Mouse (Mus musculus): Measurements from ENCODE around the gene Sval3. TPM values are rescaled to one million over a fixed set of nuclear protein-coding genes. Genes with fewer than 3 reads are reported as not detected.

Sval3 gene
- not detected in 2 replicates for total RNA-seq (2012; rRNA removed)
- polyA plus RNA-seq (2012; ENCODE audit: insufficient read depth in 1 of 2, insufficient read length in 2 of 2, low read depth in 1 of 2, low replicate concordance in 2 of 2, missing spikeins in 1 of 2), result not detected

DNA sequence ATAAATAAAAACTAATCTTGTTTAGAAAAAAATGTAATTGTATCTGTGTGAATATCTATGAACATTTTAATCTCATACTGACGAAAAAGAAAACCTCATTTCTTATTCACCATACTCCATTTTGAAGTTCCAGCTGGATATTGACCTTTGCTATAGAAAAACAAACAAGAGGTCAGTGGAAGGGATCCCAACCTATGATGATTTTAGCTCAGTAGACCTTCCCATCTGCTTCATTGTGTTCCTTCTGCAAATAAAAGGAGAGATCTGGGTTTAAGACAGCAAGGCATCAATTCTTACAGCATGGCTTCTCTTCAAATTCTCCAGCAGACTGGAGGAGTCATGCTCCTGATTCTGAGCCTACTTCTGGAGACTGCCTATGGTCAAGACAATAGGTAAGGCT is at the start of gene Sval3:
Gene Sval3, plus strand, starts transcription at position 301 of the 400 bp plus-strand sequence.
- Histone ChIP-seq H3K27ac (ENCODE audit: control insufficient read depth, low read depth, low read length) (no peak within 1 kb of the TSS), H3K4me3 (ENCODE audit: control insufficient read depth in 1 of 2, insufficient read depth in 1 of 2, low read depth in 2 of 2, low read length in 2 of 2) (no peak within 1 kb of the TSS), H3K36me3 (ENCODE audit: control insufficient read depth in 1 of 2, insufficient read depth in 2 of 2, low read length in 2 of 2) (no peaks in the 10 kb centered on the region), H3K9ac (ENCODE audit: control insufficient read depth, low read depth, low read length, poor library complexity, severe bottlenecking) (no peak within 1 kb of the TSS), H3K9me3 (replicated peaks; ENCODE audit: insufficient read depth, low read length) (no peaks in the 10 kb centered on the region), H3K27me3 (ENCODE audit: control insufficient read depth in 1 of 2, insufficient read depth in 2 of 2, low read length in 2 of 2) (no peaks in the 10 kb centered on the region), H3K79me2 (ENCODE audit: control insufficient read depth, insufficient read depth, low read length, poor library complexity) (no peaks in the 10 kb centered on the region), H3K4me1 (ENCODE audit: control insufficient read depth in 1 of 2, insufficient read depth in 2 of 2, low read length in 2 of 2) (no peaks in the 10 kb centered on the region)
- no peak for DNase-seq (ENCODE audit: low read depth, low spot score)
- no peak for TF ChIP-seq GABPA (IDR thresholded peaks at IDR 0.05; ENCODE audit: low read depth, low read length)
- no peak for TF ChIP-seq MAZ (IDR thresholded peaks at IDR 0.05; ENCODE audit: low read depth, low read length)
- no peak for TF ChIP-seq CTCF (IDR thresholded peaks at IDR 0.05 in 2 of 3, conservative IDR thresholded peaks at IDR 0.05 in 1 of 3; ENCODE audit: control insufficient read depth in 1 of 3, insufficient read depth in 1 of 3, low read depth in 2 of 3, low read length in 3 of 3, poor library complexity in 1 of 3, severe bottlenecking in 1 of 3)
- TF ChIP-seq MAFK (IDR thresholded peaks at IDR 0.05; ENCODE audit: borderline replicate concordance, low read depth, low read length), result no peak
- TF ChIP-seq SIN3A (IDR thresholded peaks at IDR 0.05; ENCODE audit: low read length), result no peak
- TF ChIP-seq UBTF (IDR thresholded peaks at IDR 0.05; ENCODE audit: borderline replicate concordance, insufficient read depth, low read depth, low read length), result no peak

DNA sequence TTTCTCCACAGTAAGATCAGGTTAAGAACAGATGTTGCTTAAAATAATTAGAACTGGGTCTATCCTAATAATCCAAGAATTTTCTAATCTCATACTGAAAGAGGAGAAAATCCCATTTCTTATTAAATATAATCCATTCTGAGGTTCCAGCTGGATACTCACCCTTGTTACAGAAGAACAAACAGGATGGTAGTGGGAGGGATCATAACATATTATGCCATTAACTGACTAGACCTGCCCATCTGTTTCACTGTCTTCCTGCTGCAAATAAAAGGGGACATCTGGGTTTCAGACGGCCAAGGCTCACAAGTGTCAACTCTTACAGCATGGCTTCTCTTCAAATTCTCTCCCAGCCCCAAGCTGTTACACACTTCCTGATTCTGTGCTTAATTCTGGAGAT is 16.6 kb upstream of the Sval3 start, which contains the start of gene Sval1:
Gene Sval1, plus strand, starts transcription at position 301 of the 400 bp plus-strand sequence.
- no peaks in the 10 kb centered on the region for H3K79me2 ChIP-seq (ENCODE audit: control insufficient read depth, insufficient read depth, low read length, poor library complexity)
- no peak within 1 kb of the TSS for H3K9ac ChIP-seq (ENCODE audit: control insufficient read depth, low read depth, low read length, poor library complexity, severe bottlenecking)
- H3K9me3 ChIP-seq (replicated peaks; ENCODE audit: insufficient read depth, low read length), result no peaks in the 10 kb centered on the region
- H3K4me3 ChIP-seq (ENCODE audit: control insufficient read depth in 1 of 2, insufficient read depth in 1 of 2, low read depth in 2 of 2, low read length in 2 of 2), result no peak within 1 kb of the TSS
- no peaks in the 10 kb centered on the region for H3K36me3 ChIP-seq (ENCODE audit: control insufficient read depth in 1 of 2, insufficient read depth in 2 of 2, low read length in 2 of 2)
- TF ChIP-seq TBP (IDR thresholded peaks at IDR 0.05; ENCODE audit: low read depth, low read length), result no peak
- TF ChIP-seq ZMIZ1 (IDR thresholded peaks at IDR 0.05; ENCODE audit: low read depth, low read length), result no peak
- no peak for TF ChIP-seq POLR2AphosphoS5 (IDR thresholded peaks at IDR 0.05; ENCODE audit: borderline replicate concordance, low read depth, low read length)
- no peak for TF ChIP-seq ZC3H11A (IDR thresholded peaks at IDR 0.05; ENCODE audit: low read depth, low read length)
- TF ChIP-seq POLR2A (IDR thresholded peaks at IDR 0.05; ENCODE audit: control insufficient read depth in 1 of 2, insufficient read depth in 1 of 2, low read depth in 1 of 2, low read length in 2 of 2, poor library complexity in 1 of 2), result no peak
- no peak for TF ChIP-seq GABPA (IDR thresholded peaks at IDR 0.05; ENCODE audit: low read depth, low read length)
- TF ChIP-seq POLR2AphosphoS2 (IDR thresholded peaks at IDR 0.05; ENCODE audit: low read length), result no peak
- TF ChIP-seq MYB (IDR thresholded peaks at IDR 0.05; ENCODE audit: low read depth, low read length), result no peak
- no peak for TF ChIP-seq UBTF (IDR thresholded peaks at IDR 0.05; ENCODE audit: borderline replicate concordance, insufficient read depth, low read depth, low read length)
- TF ChIP-seq CHD2 (IDR thresholded peaks at IDR 0.05; ENCODE audit: low read length), result no peak
- no peak for TF ChIP-seq CHD1 (IDR thresholded peaks at IDR 0.05; ENCODE audit: low read depth, low read length)
- TF ChIP-seq ELF1 (IDR thresholded peaks at IDR 0.05; ENCODE audit: low read depth, low read length), result no peak
- TF ChIP-seq SMC3 (IDR thresholded peaks at IDR 0.05; ENCODE audit: low read depth, low read length), result no peak
- no peak for TF ChIP-seq ZKSCAN1 (IDR thresholded peaks at IDR 0.05; ENCODE audit: low read depth, low read length)
- no peak for TF ChIP-seq ETS1 (IDR thresholded peaks at IDR 0.05; ENCODE audit: low read depth, low read length)
- no peaks in the 10 kb centered on the region for H3K4me1 ChIP-seq (ENCODE audit: control insufficient read depth in 1 of 2, insufficient read depth in 2 of 2, low read length in 2 of 2)
- H3K27ac ChIP-seq (ENCODE audit: control insufficient read depth, low read depth, low read length), result no peak within 1 kb of the TSS
- no peaks in the 10 kb centered on the region; a peak in 1 of 4 replicates for H3K27me3 ChIP-seq (ENCODE audit: control insufficient read depth in 1 of 2, insufficient read depth in 2 of 2, low read length in 2 of 2)
- no peak for DNase-seq (ENCODE audit: low read depth, low spot score)

Other genes with a start within 250 kb of the Sval3 start
- gene Olfr459, start 193.0 kb upstream of the Sval3 start, total RNA-seq (2012; rRNA removed), result not detected in 2 replicates
- gene Olfr459, start 193.0 kb upstream of the Sval3 start, polyA plus RNA-seq (2012; ENCODE audit: insufficient read depth in 1 of 2, insufficient read length in 2 of 2, low read depth in 1 of 2, low replicate concordance in 2 of 2, missing spikeins in 1 of 2), result not detected
- gene Pip, start 120.6 kb upstream of the Sval3 start, total RNA-seq (2012; rRNA removed), result not detected in 2 replicates
- gene Pip, start 120.6 kb upstream of the Sval3 start, polyA plus RNA-seq (2012; ENCODE audit: insufficient read depth in 1 of 2, insufficient read length in 2 of 2, low read depth in 1 of 2, low replicate concordance in 2 of 2, missing spikeins in 1 of 2), result not detected
- not detected in 2 replicates for gene Sval2, start 115.2 kb upstream of the Sval3 start, total RNA-seq (2012; rRNA removed)
- not detected for gene Sval2, start 115.2 kb upstream of the Sval3 start, polyA plus RNA-seq (2012; ENCODE audit: insufficient read depth in 1 of 2, insufficient read length in 2 of 2, low read depth in 1 of 2, low replicate concordance in 2 of 2, missing spikeins in 1 of 2)
- gene Sval1, start 16.5 kb upstream of the Sval3 start, total RNA-seq (2012; rRNA removed), result not detected in 2 replicates
- not detected for gene Sval1, start 16.5 kb upstream of the Sval3 start, polyA plus RNA-seq (2012; ENCODE audit: insufficient read depth in 1 of 2, insufficient read length in 2 of 2, low read depth in 1 of 2, low replicate concordance in 2 of 2, missing spikeins in 1 of 2)
- not detected in 2 replicates for gene Sva, start 70.3 kb downstream of the Sval3 start, total RNA-seq (2012; rRNA removed)
- gene Sva, start 70.3 kb downstream of the Sval3 start, polyA plus RNA-seq (2012; ENCODE audit: insufficient read depth in 1 of 2, insufficient read length in 2 of 2, low read depth in 1 of 2, low replicate concordance in 2 of 2, missing spikeins in 1 of 2), result not detected
- gene Tas2r139, start 172.8 kb downstream of the Sval3 start, total RNA-seq (2012; rRNA removed), result not detected in 2 replicates
- not detected for gene Tas2r139, start 172.8 kb downstream of the Sval3 start, polyA plus RNA-seq (2012; ENCODE audit: insufficient read depth in 1 of 2, insufficient read length in 2 of 2, low read depth in 1 of 2, low replicate concordance in 2 of 2, missing spikeins in 1 of 2)
- gene Tas2r144, start 247.2 kb downstream of the Sval3 start, total RNA-seq (2012; rRNA removed), result not detected in 2 replicates
- not detected for gene Tas2r144, start 247.2 kb downstream of the Sval3 start, polyA plus RNA-seq (2012; ENCODE audit: insufficient read depth in 1 of 2, insufficient read length in 2 of 2, low read depth in 1 of 2, low replicate concordance in 2 of 2, missing spikeins in 1 of 2)